Mouse (Mus musculus) adrenal gland, postnatal 14 days (tissue): ENCODE data around the gene Atp1a4. TPM values are rescaled to one million over a fixed set of nuclear protein-coding genes. Genes with fewer than 3 reads are reported as not detected.

Source experiments
- DNase-seq: peaks from one replicate; pipeline ENCODE4 v3.0.0; 2021; ENCODE audit warnings: mixed read lengths
- total RNA-seq: library from RNA; stranded (reverse); gene quantifications from 2 replicates; pipeline ENCODE4 v1.2.3, GENCODE M21; 2021

The Atp1a4 gene
- total RNA-seq, 1 experiment from 2014 or later, result 0.22 TPM

- no peak for DNase-seq
These were observed 60.4 kb downstream of the Atp1a4 start for GRCm38 (mm10) chr1:172197851-172198250.

GRCm38 (mm10) chr1:172197146-172197545 is 61.1 kb downstream of the Atp1a4 start:
- DNase-seq, result no peak

- no peak for DNase-seq
These were observed 63.8 kb downstream of the Atp1a4 start for GRCm38 (mm10) chr1:172194435-172194834.

- no peak for DNase-seq
These were observed 66.0 kb downstream of the Atp1a4 start for GRCm38 (mm10) chr1:172192217-172192616.

- DNase-seq, result no peak
These were observed 66.6 kb downstream of the Atp1a4 start for GRCm38 (mm10) chr1:172191578-172191977.

- no peak for DNase-seq
These were observed 69.3 kb downstream of the Atp1a4 start for GRCm38 (mm10) chr1:172188891-172189290.

- no peak for DNase-seq
These were observed 71.6 kb downstream of the Atp1a4 start for GRCm38 (mm10) chr1:172186401-172187289.

GRCm38 (mm10) chr1:172183915-172184314 is 74.3 kb downstream of the Atp1a4 start:
- DNase-seq, result no peak

- no peak for DNase-seq
These were observed 75.2 kb downstream of the Atp1a4 start for GRCm38 (mm10) chr1:172183056-172183455.

- no peak for DNase-seq
These were observed 76.4 kb downstream of the Atp1a4 start for GRCm38 (mm10) chr1:172181777-172182176.

GRCm38 (mm10) chr1:172180881-172181280 is 77.3 kb downstream of the Atp1a4 start:
- no peak for DNase-seq

GRCm38 (mm10) chr1:172179102-172179501 is 79.1 kb downstream of the Atp1a4 start:
- no peak for DNase-seq

GRCm38 (mm10) chr1:172177791-172178190 is 80.4 kb downstream of the Atp1a4 start:
- no peak for DNase-seq

Other genes with a start within 250 kb of the Atp1a4 start
- gene Vangl2, start 230.0 kb downstream of the Atp1a4 start, total RNA-seq, result 4.6 and 6.8 TPM in 2 replicates
- not detected in 2 replicates for gene Nhlh1, start 200.8 kb downstream of the Atp1a4 start, total RNA-seq
- gene Copa, start 175.9 kb downstream of the Atp1a4 start, total RNA-seq, result 161 TPM in 2 replicates
- gene Ncstn, start 175.6 kb downstream of the Atp1a4 start, total RNA-seq, result 89.8 and 101 TPM in 2 replicates
- 135 and 141 TPM in 2 replicates for gene Pex19, start 131.7 kb downstream of the Atp1a4 start, total RNA-seq
- gene Dcaf8, start 110.3 kb downstream of the Atp1a4 start, total RNA-seq, result 118 and 125 TPM in 2 replicates
- 61.5 and 63.2 TPM in 2 replicates for gene Pea15a, start 51.6 kb downstream of the Atp1a4 start, total RNA-seq
- 0.48 and 1.8 TPM in 2 replicates for gene Casq1, start 38.5 kb downstream of the Atp1a4 start, total RNA-seq
- gene Igsf8, start 3.2 kb upstream of the Atp1a4 start, total RNA-seq, result 23.9 and 26.1 TPM in 2 replicates
- 315 and 342 TPM in 2 replicates for gene Atp1a2, start 39.6 kb upstream of the Atp1a4 start, total RNA-seq
- 0.07 and 0.30 TPM in 2 replicates for gene Kcnj9, start 70.9 kb upstream of the Atp1a4 start, total RNA-seq
- gene Kcnj10, start 82.8 kb upstream of the Atp1a4 start, total RNA-seq, result 0.70 and 0.79 TPM in 2 replicates
- 12.3 and 14.5 TPM in 2 replicates for gene Pigm, start 118.1 kb upstream of the Atp1a4 start, total RNA-seq
- 1.2 and 1.6 TPM in 2 replicates for gene Slamf9, start 216.9 kb upstream of the Atp1a4 start, total RNA-seq
- gene Igsf9, start 223.4 kb upstream of the Atp1a4 start, total RNA-seq, result 2.4 and 2.8 TPM in 2 replicates
- 105 and 120 TPM in 2 replicates for gene Tagln2, start 241.6 kb upstream of the Atp1a4 start, total RNA-seq